Mouse (Mus musculus) heart, postnatal 0 days (tissue): ENCODE measurements around the gene Lsm5. TPM values are rescaled to one million over a fixed set of nuclear protein-coding genes. Genes with fewer than 3 reads are reported as not detected.
A peak's percentile ranks its signal among the peaks of the same experiment; 100 is the strongest.

Experiments
- ATAC-seq: fragments of 200-750 bp; cut with Nextera tagmentation; 2 replicates; pipeline ENCODE4 v1.8.0; 2017; ENCODE audit warnings: low read depth, moderate number of reproducible peaks, moderate library complexity; ENCODE audit not compliant: insufficient read depth
- DNase-seq: peaks from one replicate; pipeline ENCODE4 v3.0.0-alpha.2; 2016; ENCODE audit warnings: low spot score
- H3K27ac ChIP-seq: fragments of 300-500 bp; sonication (generic); 2 replicates; pipeline ENCODE4 v1.5.1; 2014; ENCODE audit warnings: low read depth, mild to moderate bottlenecking
- H3K27me3 ChIP-seq: fragments of 300-500 bp; sonication (generic); 2 replicates; pipeline ENCODE4 v1.6.1; 2014; ENCODE audit warnings: low read length, mixed read lengths; ENCODE audit not compliant: control insufficient read depth, insufficient read depth
- H3K36me3 ChIP-seq: fragments of 300-500 bp; sonication (generic); replicated peaks from 2 replicates; pipeline ENCODE4 v1.6.1; 2014; ENCODE audit warnings: low read length, mixed read lengths; ENCODE audit not compliant: control insufficient read depth, insufficient read depth
- H3K4me1 ChIP-seq: fragments of 300-500 bp; sonication (generic); 2 replicates; pipeline ENCODE4 v1.6.1; 2014; ENCODE audit warnings: antibody characterized with exemption; ENCODE audit not compliant: control insufficient read depth, insufficient read depth
- H3K4me2 ChIP-seq: fragments of 300-500 bp; sonication (generic); 2 replicates; pipeline ENCODE4 v1.6.1; 2014; ENCODE audit warnings: low read depth, mild to moderate bottlenecking, low read length, moderate library complexity
- H3K4me3 ChIP-seq: fragments of 300-500 bp; sonication (generic); 2 replicates; pipeline ENCODE4 v1.5.1; 2014; ENCODE audit warnings: low read depth, low read length
- H3K9ac ChIP-seq: fragments of 300-500 bp; sonication (generic); replicated peaks from 2 replicates; pipeline ENCODE4 v1.6.1; 2014; ENCODE audit warnings: low read depth, low read length, mixed read lengths
- H3K9me3 ChIP-seq: fragments of 300-500 bp; sonication (generic); replicated peaks from 2 replicates; pipeline ENCODE4 v1.6.1; 2016; ENCODE audit warnings: low read length; ENCODE audit not compliant: control insufficient read depth
- CTCF ChIP-seq: IDR thresholded peaks from 2 replicates; pipeline ENCODE4 v1.5.1; 2016; ENCODE audit warnings: antibody characterized with exemption, control low read depth, low read depth
- EP300 ChIP-seq: IDR thresholded peaks from 2 replicates; pipeline ENCODE4 v1.6.1; 2016; ENCODE audit warnings: antibody characterized with exemption, low read depth
- WGBS: fragments of 180-500 bp; shearing (Covaris S2); extraction: QIAGEN DNeasy Blood & Tissue Kit; methylation state at CpG from one replicate; pipeline ENCODE4 v1.1.7; 2014; 5-methylcytosine and 5-hydroxymethylcytosine counted together
- polyA plus RNA-seq: library from polyadenylated mRNA; unstranded; fragments of >200 nt; fragmentation: Nextera tagmentation; extraction: Ambion mirVana; gene quantifications from 2 replicates; pipeline ENCODE4 v1.2.1, GENCODE M21; 2015
- total RNA-seq: library from RNA; depleted of rRNA; stranded (reverse); fragments of >200 nt; gene quantifications from 2 replicates; pipeline ENCODE4 v1.2.3, GENCODE M21; 2014; ENCODE audit warnings: low replicate concordance; rRNA removed

The Lsm5 gene
- total RNA-seq (2.5 and 47.4 TPM in 2 replicates), polyA plus RNA-seq (62.9 and 64.7 TPM in 2 replicates)

- Histone ChIP-seq H3K4me3 (peak within 1 kb of the TSS; percentile 78), H3K4me1 (no peaks in the 10 kb centered on the region), H3K27ac (no peak within 1 kb of the TSS), H3K9me3 (no peaks in the 10 kb centered on the region), H3K27me3 (no peaks in the 10 kb centered on the region), H3K4me2 (peak within 1 kb of the TSS; percentile 76), H3K36me3 (no peaks in the 10 kb centered on the region; the same call in 1 of the 2 replicates), H3K9ac (peak within 1 kb of the TSS; percentile 65)
- TF ChIP-seq EP300, result 0 out of 2 replicates have a peak, but pooled peaks have one; percentile 52
- TF ChIP-seq CTCF, result no peak
- peak; percentile 82 for DNase-seq
- ATAC-seq, result peak; percentile 77
- WGBS, result 1% methylated on average over 46 of the region's 46 CpGs
These were observed at the start of gene Lsm5 for GRCm38 (mm10) chr6:56703931-56704900. TSS of gene Lsm5 (minus strand) at chr6:56704710.

DNA sequence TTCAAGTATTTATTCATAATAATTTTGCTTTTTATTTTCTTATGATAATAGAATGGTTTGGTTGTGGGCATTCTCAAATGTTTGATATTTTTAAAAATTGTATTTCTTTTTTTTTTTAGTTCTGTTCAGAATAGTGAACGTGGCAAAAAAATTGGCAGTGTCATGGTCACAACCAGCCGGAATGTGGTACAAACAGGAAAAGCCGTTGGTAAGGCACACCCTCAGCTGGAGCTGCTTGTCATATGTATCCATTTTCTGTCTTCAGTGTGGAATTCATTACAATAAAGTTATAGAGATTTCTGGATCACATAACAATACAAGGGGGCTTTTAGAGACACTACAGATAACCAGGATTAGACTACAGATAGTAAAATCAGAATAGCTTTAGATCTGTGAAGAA lies 49.2 kb upstream of the Lsm5 start:
- Histone ChIP-seq H3K4me2 (no peak overlapping the region), H3K27ac (no peak overlapping the region), H3K36me3 (peaks cover 56% of the 10 kb centered on the region), H3K4me3 (no peak overlapping the region), H3K9ac (no peak overlapping the region), H3K27me3 (no peaks in the 10 kb centered on the region), H3K9me3 (no peaks in the 10 kb centered on the region), H3K4me1 (no peaks in the 10 kb centered on the region)
- ATAC-seq (no peak), DNase-seq (no peak)
- 88% methylated on average over 3 of the region's 3 CpGs for WGBS
- no peak for TF ChIP-seq CTCF
- no peak for TF ChIP-seq EP300

DNA sequence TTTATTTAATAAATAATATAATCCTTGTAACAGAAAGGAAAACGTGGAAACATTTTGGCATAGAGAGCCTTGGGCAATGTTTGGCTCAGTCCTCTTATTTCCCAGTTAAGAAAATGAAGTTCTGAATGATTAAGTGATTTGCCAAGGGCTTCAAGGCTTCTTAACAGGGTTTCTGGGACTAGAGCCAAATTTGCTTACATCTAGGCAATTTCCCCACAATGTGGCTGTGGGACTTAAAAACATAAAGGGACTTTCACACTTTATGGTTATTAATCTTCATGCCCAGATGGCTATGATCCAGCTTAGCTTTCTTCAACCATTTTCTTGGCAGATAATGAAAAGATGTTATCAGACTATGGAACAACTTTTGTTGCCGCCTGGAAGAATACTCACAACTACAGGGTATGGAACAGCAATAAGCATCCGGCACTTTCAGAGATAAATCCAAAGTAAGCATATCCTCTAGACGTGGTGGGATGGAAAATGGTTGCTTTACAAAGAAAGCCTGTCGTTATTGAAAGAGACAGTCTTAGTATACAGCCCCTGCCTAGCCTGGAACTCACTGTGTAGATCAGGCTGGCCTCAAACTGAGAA lies 41.5 kb upstream of the Lsm5 start:
- H3K4me2 ChIP-seq, result no peak overlapping the region
- H3K9me3 ChIP-seq, result no peaks in the 10 kb centered on the region
- H3K9ac ChIP-seq, result no peak overlapping the region
- no peak for TF ChIP-seq CTCF
- no peak for TF ChIP-seq EP300
- H3K27ac ChIP-seq, result no peak overlapping the region
- H3K4me3 ChIP-seq, result no peak overlapping the region
- H3K36me3 ChIP-seq, result peaks cover 29% of the 10 kb centered on the region
- no peaks in the 10 kb centered on the region for H3K27me3 ChIP-seq
- no peak for ATAC-seq
- 66% methylated on average over 5 of the region's 5 CpGs for WGBS
- no peak for DNase-seq
- no peaks in the 10 kb centered on the region for H3K4me1 ChIP-seq

DNA sequence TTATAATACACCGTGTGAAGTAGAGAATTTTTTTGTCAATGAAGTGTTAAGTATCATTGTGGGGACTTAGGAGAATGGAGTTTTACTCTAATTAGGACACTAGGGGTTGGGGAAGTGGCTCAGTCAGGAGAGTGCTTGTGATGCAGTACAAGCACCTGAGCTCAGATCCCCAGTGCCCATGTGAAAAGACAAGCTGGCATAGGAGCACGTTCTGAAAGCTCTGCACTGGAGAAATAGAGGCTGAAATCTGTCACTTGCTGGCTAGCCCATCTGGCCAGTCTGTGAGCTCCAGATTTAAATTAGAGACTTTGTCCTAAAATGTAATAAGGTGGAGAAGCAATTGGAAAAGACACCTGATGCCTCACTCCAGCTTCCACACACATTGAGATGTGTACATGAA lies 28.0 kb upstream of the Lsm5 start:
- ATAC-seq (no peak), DNase-seq (no peak)
- TF ChIP-seq CTCF, result no peak
- TF ChIP-seq EP300, result no peak
- Histone ChIP-seq H3K4me2 (no peak overlapping the region), H3K9me3 (no peaks in the 10 kb centered on the region), H3K36me3 (peaks cover 51% of the 10 kb centered on the region), H3K4me3 (no peak overlapping the region), H3K27me3 (no peaks in the 10 kb centered on the region), H3K4me1 (no peaks in the 10 kb centered on the region), H3K27ac (no peak overlapping the region), H3K9ac (no peak overlapping the region)
- WGBS, result 76% methylated on average over 2 of the region's 2 CpGs

DNA sequence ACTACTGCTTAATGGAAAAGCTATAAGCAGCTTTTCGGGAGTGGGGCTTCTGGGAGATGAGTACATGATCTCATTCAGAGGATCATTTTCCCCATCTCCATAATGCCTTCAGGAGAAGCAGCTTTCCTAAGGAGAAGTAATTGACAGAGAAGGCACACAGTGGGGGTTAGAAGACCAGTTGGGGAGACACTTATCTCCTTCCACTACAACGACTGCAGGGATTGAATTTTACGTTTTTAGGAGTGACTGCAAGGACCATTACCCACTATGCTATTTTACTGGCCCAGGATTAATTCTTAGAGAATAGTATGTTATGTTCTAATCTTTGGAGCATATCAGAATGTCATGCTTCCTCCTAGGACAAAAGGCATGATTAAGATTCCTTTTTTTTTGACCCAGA lies 16.4 kb upstream of the Lsm5 start:
- WGBS, result 30% methylated on average over 3 of the region's 3 CpGs

More for the DNA sequence above, 16.4 kb upstream of the Lsm5 start:
- H3K27me3 ChIP-seq, result no peaks in the 10 kb centered on the region
- peaks cover 18% of the 10 kb centered on the region for H3K36me3 ChIP-seq
- TF ChIP-seq EP300 (no peak), CTCF (no peak)
- H3K4me1 ChIP-seq, result peaks cover 18% of the 10 kb centered on the region
- H3K4me3 ChIP-seq, result no peak overlapping the region
- no peak for DNase-seq
- peak overlapping the region; percentile 30; the same call in 1 of the 2 replicates for H3K27ac ChIP-seq
- ATAC-seq, result no peak
- no peaks in the 10 kb centered on the region for H3K9me3 ChIP-seq
- no peak overlapping the region for H3K4me2 ChIP-seq
- no peak overlapping the region for H3K9ac ChIP-seq
